Mouse (Mus musculus): ENCODE measurements around the gene Cpne8. TPM values are rescaled to one million over a fixed set of nuclear protein-coding genes. Genes with fewer than 3 reads are reported as not detected.

Cpne8 gene
- total RNA-seq (2022): 1 to 10 TPM; 7.1 to 9.2 (median 8.0) TPM

- DNase-seq (ENCODE audit: low spot score): peak; percentile 69
These were observed at the start of gene Cpne8 for GRCm38 (mm10) chr15:90678985-90679759. Gene Cpne8 (minus strand): TSS chr15:90679432.

- no peak for DNase-seq (ENCODE audit: low spot score)
These were observed 38.5 kb upstream of the Cpne8 start for GRCm38 (mm10) chr15:90717717-90718116.

DNA sequence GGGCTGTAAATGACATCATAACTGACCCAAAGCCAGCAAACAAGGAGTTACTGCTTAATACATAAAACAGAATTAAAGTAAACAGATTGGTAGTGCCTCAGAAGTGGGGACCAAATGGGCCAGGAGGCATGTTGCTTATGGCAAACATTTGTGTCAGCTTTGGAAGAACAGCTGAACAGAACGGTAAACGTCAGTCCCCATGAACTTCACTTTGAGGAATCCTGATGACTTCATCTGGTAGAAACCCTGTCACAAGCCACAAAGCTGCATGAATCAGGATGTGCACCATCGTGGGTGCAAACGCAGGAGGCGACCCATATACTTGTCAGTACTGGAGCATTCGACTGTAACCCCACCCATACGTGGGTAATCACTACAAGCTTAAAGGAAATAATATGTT is 30.1 kb upstream of the Cpne8 start:
- no peak for DNase-seq (ENCODE audit: low spot score)

- no peak for DNase-seq (ENCODE audit: low spot score)
These were observed 25.1 kb upstream of the Cpne8 start for GRCm38 (mm10) chr15:90704314-90704713.

DNA sequence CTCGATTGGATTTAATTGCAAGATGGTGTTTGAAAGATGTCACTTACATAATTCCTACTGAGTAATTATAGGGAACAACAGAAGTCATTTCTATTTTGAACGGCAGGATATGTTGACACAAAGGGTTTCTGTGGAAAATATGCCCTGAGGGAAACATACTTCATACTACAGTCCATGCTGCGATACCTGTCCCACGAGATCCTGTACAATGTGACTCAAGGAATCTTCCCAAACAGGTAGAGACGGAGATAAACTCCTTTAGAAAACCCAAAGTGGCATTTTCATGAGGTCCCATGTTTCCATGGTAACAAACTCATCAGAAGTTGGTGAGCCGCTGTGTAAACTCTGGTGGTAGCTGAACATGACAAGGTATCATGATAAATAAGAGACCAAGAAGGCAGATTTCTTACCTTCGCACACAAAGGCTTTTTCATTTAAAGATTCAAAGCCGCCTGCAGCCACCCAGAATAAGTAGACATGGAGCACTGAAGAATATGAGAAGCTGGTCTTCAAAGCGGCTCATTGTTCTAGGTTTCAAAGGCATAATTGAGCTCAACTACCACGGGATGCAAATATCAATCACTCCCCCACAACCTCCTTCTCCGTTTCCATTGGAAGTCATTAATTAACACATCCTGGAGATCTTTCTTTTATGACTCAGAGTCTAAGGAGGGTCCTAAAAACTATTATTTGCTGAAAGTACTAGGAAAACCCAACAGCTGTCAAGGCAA is 24.4 kb upstream of the Cpne8 start:
- no peak for DNase-seq (ENCODE audit: low spot score)

- no peak for DNase-seq (ENCODE audit: low spot score)
These were observed 7.5 kb upstream of the Cpne8 start for GRCm38 (mm10) chr15:90686770-90687169.

DNA sequence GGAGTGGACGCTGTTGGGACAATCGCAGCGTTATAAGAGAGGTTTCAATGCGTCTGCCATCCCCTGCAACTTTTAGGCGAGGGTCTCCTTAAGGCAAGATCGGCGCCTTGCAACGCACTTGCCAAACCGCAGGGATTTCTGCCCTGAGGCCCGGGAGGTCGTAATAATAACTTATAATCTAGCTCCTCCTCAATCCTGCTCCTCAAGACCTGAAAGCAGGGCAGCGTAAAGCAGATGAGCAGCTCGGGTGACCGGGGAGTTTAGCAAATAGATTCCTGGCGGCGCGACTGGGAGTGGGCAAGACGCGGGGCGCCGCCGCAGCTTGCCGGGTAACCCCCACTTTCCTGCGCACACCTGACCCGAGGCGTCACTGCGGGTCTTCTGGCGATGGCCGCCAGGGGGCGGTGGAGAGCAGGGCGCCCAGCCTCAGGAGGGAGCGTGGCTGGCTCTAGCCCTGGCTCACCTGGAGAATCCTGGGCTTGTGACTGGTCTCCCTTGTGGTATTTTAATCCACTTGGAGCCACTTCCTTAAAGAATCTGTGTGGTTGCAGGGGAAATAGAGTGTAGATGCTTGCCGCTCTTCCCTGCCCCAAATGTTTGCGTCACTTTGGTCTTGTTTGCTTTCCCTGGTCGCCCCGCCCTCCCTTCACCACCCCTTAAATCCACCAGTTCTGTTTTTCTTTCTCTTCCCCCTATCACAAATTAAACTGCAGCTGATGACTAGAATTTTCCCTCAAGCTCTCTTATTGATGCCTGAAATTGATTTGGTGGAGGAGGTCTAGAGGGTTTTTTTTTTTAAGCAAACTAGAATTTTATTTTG is 738 bp upstream of the Cpne8 start:
- DNase-seq (ENCODE audit: low spot score): peak; percentile 52

DNA sequence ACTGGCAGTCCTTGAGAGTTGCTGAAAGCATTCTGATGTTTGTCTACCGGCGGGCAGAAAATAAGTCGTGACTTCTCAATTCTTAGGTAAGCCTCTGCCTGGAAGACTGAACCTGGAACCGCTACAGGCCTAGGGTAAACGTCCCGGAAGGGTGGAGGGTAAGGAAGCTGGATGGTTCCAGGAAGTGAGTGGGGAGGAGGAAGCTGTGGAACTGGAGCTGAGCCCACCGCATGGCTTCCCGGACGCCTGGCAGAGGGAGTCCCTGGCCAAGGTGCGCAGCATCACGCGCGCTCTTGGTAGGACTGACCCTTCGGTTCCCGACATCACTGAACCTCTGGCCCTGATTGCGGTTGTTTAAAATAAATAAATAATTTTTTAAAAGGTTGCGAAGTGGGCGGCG is 744 bp downstream of the Cpne8 start:
- peak; percentile 71 for DNase-seq (ENCODE audit: low spot score)

- no peak for DNase-seq (ENCODE audit: low spot score)
These were observed 9.7 kb downstream of the Cpne8 start for GRCm38 (mm10) chr15:90669494-90669893.

GRCm38 (mm10) chr15:90666893-90667292 is 12.3 kb downstream of the Cpne8 start:
- no peak for DNase-seq (ENCODE audit: low spot score)

DNA sequence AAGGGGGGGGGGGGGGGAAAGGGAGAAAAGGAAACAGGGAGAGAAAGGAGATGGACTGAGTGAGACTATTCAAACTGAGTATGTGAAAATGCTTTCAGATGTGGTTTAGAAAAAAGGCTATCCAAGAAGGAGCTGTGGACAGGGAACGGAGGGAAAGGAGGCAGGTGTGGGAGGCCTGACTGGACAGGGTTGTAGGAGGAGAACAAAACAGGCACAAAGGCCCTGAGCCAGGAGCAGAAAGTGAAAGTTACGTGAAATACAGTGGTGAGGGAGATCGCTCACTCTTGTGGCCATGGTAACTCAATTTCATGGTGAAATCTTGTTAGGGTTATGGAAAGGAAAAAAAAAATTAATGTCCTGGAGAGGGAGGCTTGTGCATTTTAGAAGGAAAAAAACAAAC is 14.6 kb downstream of the Cpne8 start:
- DNase-seq (ENCODE audit: low spot score): no peak

DNA sequence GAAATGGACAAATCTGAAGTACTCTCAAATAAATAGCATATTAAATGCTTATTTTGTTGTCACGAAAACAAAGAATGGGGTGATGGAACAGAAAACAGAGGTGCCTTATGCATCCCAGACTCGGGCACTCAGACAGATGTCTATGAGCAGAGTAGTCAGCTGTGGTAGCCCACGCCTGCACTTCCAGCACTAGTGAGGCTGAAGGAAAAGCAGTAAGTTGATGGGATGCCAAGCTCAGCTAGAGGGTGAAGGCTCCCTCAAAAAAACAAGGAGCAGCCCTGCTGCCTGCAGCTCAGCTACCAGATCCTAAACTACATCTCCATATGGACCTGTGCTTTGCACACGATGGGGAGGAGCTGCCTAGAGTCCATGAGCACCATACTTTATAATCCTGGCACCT is 15.6 kb downstream of the Cpne8 start:
- no peak for DNase-seq (ENCODE audit: low spot score)

GRCm38 (mm10) chr15:90660723-90661122 is 18.5 kb downstream of the Cpne8 start:
- no peak for DNase-seq (ENCODE audit: low spot score)

DNA sequence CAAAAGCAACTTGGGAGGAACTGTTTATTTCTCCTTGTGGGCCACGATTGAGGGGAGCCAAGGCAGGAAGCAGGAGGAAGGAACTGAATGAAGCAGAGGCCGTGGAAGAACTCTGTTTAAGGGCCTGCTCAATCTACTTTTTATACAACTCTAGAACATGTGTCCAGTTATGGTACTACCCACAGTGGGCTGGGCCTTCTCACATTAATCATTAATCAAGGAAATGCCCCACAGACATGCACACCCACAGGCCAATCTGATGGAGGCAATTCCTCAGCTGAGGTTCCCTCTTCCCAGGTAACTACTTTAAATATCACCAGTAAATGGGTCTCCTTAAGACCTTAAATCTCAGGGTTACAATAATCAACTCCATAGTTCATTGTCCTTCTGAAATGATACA is 21.2 kb downstream of the Cpne8 start:
- DNase-seq (ENCODE audit: low spot score): no peak

- DNase-seq (ENCODE audit: low spot score): no peak
These were observed 22.7 kb downstream of the Cpne8 start for GRCm38 (mm10) chr15:90656521-90656920.

- no peak for DNase-seq (ENCODE audit: low spot score)
These were observed 32.1 kb downstream of the Cpne8 start for GRCm38 (mm10) chr15:90647011-90647577.

DNA sequence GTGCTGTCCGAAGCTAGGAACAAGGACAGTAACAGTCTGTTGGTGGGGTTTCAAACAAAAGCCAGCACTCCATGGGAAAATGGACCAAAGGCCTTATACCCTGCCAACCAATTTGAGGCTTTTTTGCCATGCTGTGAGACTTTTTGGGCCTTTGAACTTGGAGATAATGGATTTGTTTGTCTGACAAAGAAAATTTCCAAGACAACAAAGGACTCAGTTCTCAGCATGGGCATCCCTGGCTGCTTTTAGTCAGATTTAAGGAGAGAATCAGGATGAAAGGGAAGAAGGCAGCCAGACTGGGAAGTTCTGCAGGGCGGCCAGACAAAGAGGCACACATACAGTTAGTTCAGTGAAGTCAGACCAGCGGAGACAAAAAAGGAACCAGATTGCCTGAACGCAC is 32.9 kb downstream of the Cpne8 start:
- no peak for DNase-seq (ENCODE audit: low spot score)

GRCm38 (mm10) chr15:90645828-90646227 is 33.4 kb downstream of the Cpne8 start:
- DNase-seq (ENCODE audit: low spot score): no peak

DNA sequence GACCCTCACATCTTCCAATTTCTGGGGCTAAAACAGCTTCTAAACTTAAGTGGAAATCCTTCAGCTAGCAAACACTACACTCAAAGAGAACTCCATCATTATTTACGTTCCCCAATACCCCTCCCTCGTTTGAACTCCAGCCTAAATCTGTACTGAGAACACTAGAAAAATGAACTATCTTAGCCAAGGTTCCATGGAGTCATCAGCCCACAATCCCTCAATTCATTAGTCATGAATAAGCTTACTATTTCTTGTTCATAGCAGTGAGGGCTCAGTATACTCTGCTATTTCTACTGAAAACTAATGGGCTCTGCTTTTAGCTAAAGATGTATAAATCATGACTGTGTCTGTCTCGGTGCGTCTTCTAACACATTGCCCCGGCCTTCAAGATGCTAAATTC is 55.0 kb downstream of the Cpne8 start:
- DNase-seq (ENCODE audit: low spot score): no peak

- DNase-seq (ENCODE audit: low spot score): no peak
These were observed 57.2 kb downstream of the Cpne8 start for GRCm38 (mm10) chr15:90622005-90622404.

GRCm38 (mm10) chr15:90619736-90620135 is 59.5 kb downstream of the Cpne8 start:
- no peak for DNase-seq (ENCODE audit: low spot score)

Measured in heart, adult 8-10 months (tissue).